Mouse (Mus musculus): Measurements from ENCODE around the gene Olfr1220. TPM values are rescaled to one million over a fixed set of nuclear protein-coding genes. Genes with fewer than 3 reads are reported as not detected.

Gene Olfr1220
- polyA plus RNA-seq, 1 experiment from 2014 or later = not detected

Other genes starting within 250 kb of the Olfr1220 start
- not detected in 2 replicates for gene Olfr1206, start 243.6 kb downstream of the Olfr1220 start, polyA plus RNA-seq (2014; fragmentation: Nextera tagmentation; extraction: Ambion mirVana)
- not detected in 2 replicates for gene Olfr1208, start 204.5 kb downstream of the Olfr1220 start, polyA plus RNA-seq (2014; fragmentation: Nextera tagmentation; extraction: Ambion mirVana)
- gene Olfr1209, start 191.7 kb downstream of the Olfr1220 start, polyA plus RNA-seq (2014; fragmentation: Nextera tagmentation; extraction: Ambion mirVana) = not detected in 2 replicates
- not detected in 2 replicates for gene Olfr1211, start 168.7 kb downstream of the Olfr1220 start, polyA plus RNA-seq (2014; fragmentation: Nextera tagmentation; extraction: Ambion mirVana)
- not detected in 2 replicates for gene Olfr1212, start 152.9 kb downstream of the Olfr1220 start, polyA plus RNA-seq (2014; fragmentation: Nextera tagmentation; extraction: Ambion mirVana)
- not detected in 2 replicates for gene Gm13762, start 126.6 kb downstream of the Olfr1220 start, polyA plus RNA-seq (2014; fragmentation: Nextera tagmentation; extraction: Ambion mirVana)
- gene Olfr1214, start 114.2 kb downstream of the Olfr1220 start, polyA plus RNA-seq (2014; fragmentation: Nextera tagmentation; extraction: Ambion mirVana) = not detected in 2 replicates
- gene Olfr1215, start 99.9 kb downstream of the Olfr1220 start, polyA plus RNA-seq (2014; fragmentation: Nextera tagmentation; extraction: Ambion mirVana) = not detected in 2 replicates
- gene Olfr1216, start 88.5 kb downstream of the Olfr1220 start, polyA plus RNA-seq (2014; fragmentation: Nextera tagmentation; extraction: Ambion mirVana) = not detected in 2 replicates
- not detected in 2 replicates for gene Olfr1217, start 74.8 kb downstream of the Olfr1220 start, polyA plus RNA-seq (2014; fragmentation: Nextera tagmentation; extraction: Ambion mirVana)
- gene Olfr1218, start 45.6 kb downstream of the Olfr1220 start, polyA plus RNA-seq (2014; fragmentation: Nextera tagmentation; extraction: Ambion mirVana) = not detected in 2 replicates
- not detected in 2 replicates for gene Olfr1219, start 23.3 kb downstream of the Olfr1220 start, polyA plus RNA-seq (2014; fragmentation: Nextera tagmentation; extraction: Ambion mirVana)
- gene Olfr1221, start 10.4 kb upstream of the Olfr1220 start, polyA plus RNA-seq (2014; fragmentation: Nextera tagmentation; extraction: Ambion mirVana) = not detected in 2 replicates
- not detected in 2 replicates for gene Olfr1222, start 26.2 kb upstream of the Olfr1220 start, polyA plus RNA-seq (2014; fragmentation: Nextera tagmentation; extraction: Ambion mirVana)
- gene Olfr1223, start 44.7 kb upstream of the Olfr1220 start, polyA plus RNA-seq (2014; fragmentation: Nextera tagmentation; extraction: Ambion mirVana) = not detected in 2 replicates
- gene Olfr1224-ps1, start 57.3 kb upstream of the Olfr1220 start, polyA plus RNA-seq (2014; fragmentation: Nextera tagmentation; extraction: Ambion mirVana) = not detected in 2 replicates
- not detected in 2 replicates for gene Olfr1225, start 67.8 kb upstream of the Olfr1220 start, polyA plus RNA-seq (2014; fragmentation: Nextera tagmentation; extraction: Ambion mirVana)
- not detected in 2 replicates for gene Olfr1226, start 93.2 kb upstream of the Olfr1220 start, polyA plus RNA-seq (2014; fragmentation: Nextera tagmentation; extraction: Ambion mirVana)
- gene Olfr1228, start 147.2 kb upstream of the Olfr1220 start, polyA plus RNA-seq (2014; fragmentation: Nextera tagmentation; extraction: Ambion mirVana) = not detected in 2 replicates
- gene Olfr1229, start 181.2 kb upstream of the Olfr1220 start, polyA plus RNA-seq (2014; fragmentation: Nextera tagmentation; extraction: Ambion mirVana) = not detected in 2 replicates
- not detected in 2 replicates for gene Olfr1230, start 190.4 kb upstream of the Olfr1220 start, polyA plus RNA-seq (2014; fragmentation: Nextera tagmentation; extraction: Ambion mirVana)
- gene Olfr1231, start 200.2 kb upstream of the Olfr1220 start, polyA plus RNA-seq (2014; fragmentation: Nextera tagmentation; extraction: Ambion mirVana) = not detected in 2 replicates
- gene Olfr1232, start 222.8 kb upstream of the Olfr1220 start, polyA plus RNA-seq (2014; fragmentation: Nextera tagmentation; extraction: Ambion mirVana) = not detected in 2 replicates
- gene Olfr1233, start 235.6 kb upstream of the Olfr1220 start, polyA plus RNA-seq (2014; fragmentation: Nextera tagmentation; extraction: Ambion mirVana) = not detected in 2 replicates

Data from heart, embryonic 11.5 days (tissue).